Mouse (Mus musculus): ENCODE results near the gene Vmac.

GRCm38 (mm10) chr17:56728117-56728516 lies 10.3 kb upstream of the Vmac start:
- TF ChIP-seq CTCF (IDR thresholded peaks at IDR 0.05; ENCODE audit: low read depth, low read length) (no peak), POLR2AphosphoS5 (IDR thresholded peaks at IDR 0.05; ENCODE audit: insufficient replicate concordance, low read depth, low read length) (no peak)

All from G1E (cell line).